Mouse (Mus musculus) bone marrow, adult 2 months (tissue): ENCODE measurements around the gene Selplg.

Source experiments
- CTCF ChIP-seq: fragments of 200-500 bp; IDR thresholded peaks from 2 replicates; pipeline ENCODE4 v1.5.1; 2011; ENCODE audit warnings: low read length, control low read depth; ENCODE audit not compliant: control insufficient read depth, insufficient read depth
- POLR2A ChIP-seq: fragments of 200-500 bp; IDR thresholded peaks from 2 replicates; pipeline ENCODE4 v1.6.1; 2011; ENCODE audit warnings: low read depth, mild to moderate bottlenecking, control low read depth, low read length, borderline replicate concordance; ENCODE audit not compliant: control insufficient read depth

GRCm38 (mm10) chr5:113836961-113837360 is 4.5 kb upstream of the Selplg start:
- TF ChIP-seq POLR2A (no peak), CTCF (no peak)
